Mouse (Mus musculus) heart, adult 2 months (tissue): ENCODE results near the gene Rnd2.

ENCODE experiments used
- CTCF ChIP-seq: fragments of 200-600 bp; IDR thresholded peaks from 2 replicates; pipeline ENCODE4 v1.8.1; 2022; ENCODE audit warnings: antibody characterized with exemption, mild to moderate bottlenecking, moderate library complexity
- EP300 ChIP-seq: fragments of 200-500 bp; IDR thresholded peaks from 2 replicates; pipeline ENCODE4 v1.6.1; 2011; ENCODE audit warnings: low read depth, low read length, control low read depth; ENCODE audit not compliant: insufficient read depth
- POLR2A ChIP-seq: fragments of 200-500 bp; IDR thresholded peaks from 2 replicates; pipeline ENCODE4 v1.6.1; 2011; ENCODE audit warnings: mild to moderate bottlenecking, low read depth, low read length, control low read depth; ENCODE audit not compliant: insufficient read depth

GRCm38 (mm10) chr11:101469155-101469554, 4.4 kb downstream of the Rnd2 start:
- no peak for TF ChIP-seq CTCF
- no peak for TF ChIP-seq POLR2A
- TF ChIP-seq EP300 = no peak
